Mouse (Mus musculus): ENCODE measurements around the gene Zeb2.

Zeb2 gene

GRCm38 (mm10) chr2:45117087-45117561 is at the start of gene Zeb2:
TSS of gene Zeb2 (minus strand) at chr2:45117395.
- DNase-seq (ENCODE audit: low spot score in 2 of 2): peak; percentile 53 to 80

GRCm38 (mm10) chr2:45158785-45159184 is 41.6 kb upstream of the Zeb2 start:
- DNase-seq (ENCODE audit: low spot score in 2 of 2): no peak

GRCm38 (mm10) chr2:45158351-45158782 is 41.2 kb upstream of the Zeb2 start:
- no peak for DNase-seq (ENCODE audit: low spot score in 2 of 2)

- DNase-seq (ENCODE audit: low spot score in 2 of 2): no peak
Observed at GRCm38 (mm10) chr2:45153315-45153714, 36.1 kb upstream of the Zeb2 start.

- DNase-seq (ENCODE audit: low spot score in 2 of 2): no peak
Observed at GRCm38 (mm10) chr2:45143162-45143561, 26.0 kb upstream of the Zeb2 start.

- no peak for DNase-seq (ENCODE audit: low spot score in 2 of 2)
Observed at GRCm38 (mm10) chr2:45138906-45139305, 21.7 kb upstream of the Zeb2 start.

GRCm38 (mm10) chr2:45136783-45137182 is 19.6 kb upstream of the Zeb2 start:
- no peak for DNase-seq (ENCODE audit: low spot score in 2 of 2)

- no peak for DNase-seq (ENCODE audit: low spot score in 2 of 2)
Observed at GRCm38 (mm10) chr2:45133225-45133624, 16.0 kb upstream of the Zeb2 start.

- DNase-seq (ENCODE audit: low spot score in 2 of 2): no peak
Observed at GRCm38 (mm10) chr2:45130461-45131156, 13.4 kb upstream of the Zeb2 start.

GRCm38 (mm10) chr2:45129556-45129955 is 12.4 kb upstream of the Zeb2 start:
- DNase-seq (ENCODE audit: low spot score in 2 of 2): no peak

- DNase-seq (ENCODE audit: low spot score in 2 of 2): no peak
Observed at GRCm38 (mm10) chr2:45128696-45129095, 11.5 kb upstream of the Zeb2 start.

- no peak for DNase-seq (ENCODE audit: low spot score in 2 of 2)
Observed at GRCm38 (mm10) chr2:45126401-45126800, 9.2 kb upstream of the Zeb2 start.

- no peak for DNase-seq (ENCODE audit: low spot score in 2 of 2)
Observed at GRCm38 (mm10) chr2:45125181-45125580, 8.0 kb upstream of the Zeb2 start.

- DNase-seq (ENCODE audit: low spot score in 2 of 2): no peak
Observed at GRCm38 (mm10) chr2:45123490-45123889, 6.3 kb upstream of the Zeb2 start.

GRCm38 (mm10) chr2:45118121-45118520 is 926 bp upstream of the Zeb2 start:
- DNase-seq (ENCODE audit: low spot score in 2 of 2): no peak

GRCm38 (mm10) chr2:45117592-45117991 is 397 bp upstream of the Zeb2 start:
- DNase-seq (ENCODE audit: low spot score in 2 of 2): no peak

GRCm38 (mm10) chr2:45116531-45117024 is 617 bp downstream of the Zeb2 start:
- peak; percentile 31 to 71 for DNase-seq (ENCODE audit: low spot score in 2 of 2)

GRCm38 (mm10) chr2:45115720-45116495 is 1.3 kb downstream of the Zeb2 start:
- peak; percentile 36 to 74 for DNase-seq (ENCODE audit: low spot score in 2 of 2)

GRCm38 (mm10) chr2:45115211-45115610 is 2.0 kb downstream of the Zeb2 start:
- no peak for DNase-seq (ENCODE audit: low spot score in 2 of 2)

- no peak for DNase-seq (ENCODE audit: low spot score in 2 of 2)
Observed at GRCm38 (mm10) chr2:45114596-45114995, 2.6 kb downstream of the Zeb2 start.

- DNase-seq (ENCODE audit: low spot score in 2 of 2): no peak
Observed at GRCm38 (mm10) chr2:45113912-45114311, 3.3 kb downstream of the Zeb2 start.

- DNase-seq (ENCODE audit: low spot score in 2 of 2): peak; percentile 37 to 71
Observed at GRCm38 (mm10) chr2:45112891-45113683, 4.1 kb downstream of the Zeb2 start.
